Mouse (Mus musculus) T-helper 1 cell (primary cell): ENCODE results near the gene Gm42669.

Experiments used
- in situ Hi-C: fragments of 300-600 bp; cut with MboI, MseI; formaldehyde crosslinking; loops from one replicate; pipeline ENCODE4 v1.15.1; 2025; ENCODE audit warnings: high pct_unique_total_duplicates

The Gm42669 gene

GRCm38 (mm10) chr5:107521386-107521785 is 14.0 kb downstream of the Gm42669 start:
- in situ Hi-C loops = no loop called here

- in situ Hi-C loops = no loop called here
Observed at GRCm38 (mm10) chr5:107521897-107522296, 14.5 kb downstream of the Gm42669 start.

DNA sequence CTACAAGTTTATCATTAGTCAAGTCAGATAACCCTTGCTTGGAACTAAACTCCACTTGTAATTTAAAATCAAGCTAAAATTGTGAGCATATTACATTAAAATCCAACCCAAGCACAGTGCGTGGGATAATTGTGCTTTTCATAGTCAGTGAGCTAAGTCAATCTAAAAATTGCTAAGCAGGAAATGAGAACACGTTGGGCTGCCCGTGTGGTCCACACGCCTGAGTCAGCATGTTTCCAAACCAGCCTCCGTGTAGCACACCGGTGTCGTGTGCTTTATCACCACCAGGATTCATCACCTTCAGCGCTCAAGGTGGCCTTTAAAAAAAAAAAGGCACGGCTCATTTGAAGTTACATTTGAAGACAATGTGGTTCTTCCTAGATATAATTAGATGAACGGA is 16.9 kb downstream of the Gm42669 start:
- in situ Hi-C loops = no loop called here

GRCm38 (mm10) chr5:107528856-107529255 is 21.4 kb downstream of the Gm42669 start:
- in situ Hi-C loops = no loop called here

GRCm38 (mm10) chr5:107533590-107533989 is 26.2 kb downstream of the Gm42669 start:
- in situ Hi-C loops = no loop called here

DNA sequence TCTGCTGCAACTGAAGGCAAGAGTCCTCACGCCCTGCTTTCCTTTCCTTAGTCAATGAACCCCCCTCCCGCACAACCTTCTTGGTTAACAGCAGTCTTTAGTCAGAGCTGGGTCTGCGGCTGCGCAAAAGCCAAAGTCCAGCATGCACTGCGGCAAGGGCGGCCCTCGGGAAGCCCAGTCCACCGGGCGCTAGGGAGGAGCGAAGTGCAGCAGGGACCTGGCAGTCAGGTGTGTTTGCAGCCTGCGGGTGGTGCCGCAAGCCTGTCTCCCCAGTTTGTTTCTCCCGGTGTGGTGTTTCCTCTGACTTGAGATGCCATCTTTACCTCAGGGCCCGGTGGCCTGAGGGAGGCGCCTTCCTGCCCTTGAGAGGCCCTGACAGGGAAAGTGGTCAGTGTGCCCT is 27.2 kb downstream of the Gm42669 start, which contains the start of gene 1700028K03Rik:
TSS of gene 1700028K03Rik (plus strand) at position 129 of the 400 bp plus-strand sequence.
- in situ Hi-C loops = no loop called here

DNA sequence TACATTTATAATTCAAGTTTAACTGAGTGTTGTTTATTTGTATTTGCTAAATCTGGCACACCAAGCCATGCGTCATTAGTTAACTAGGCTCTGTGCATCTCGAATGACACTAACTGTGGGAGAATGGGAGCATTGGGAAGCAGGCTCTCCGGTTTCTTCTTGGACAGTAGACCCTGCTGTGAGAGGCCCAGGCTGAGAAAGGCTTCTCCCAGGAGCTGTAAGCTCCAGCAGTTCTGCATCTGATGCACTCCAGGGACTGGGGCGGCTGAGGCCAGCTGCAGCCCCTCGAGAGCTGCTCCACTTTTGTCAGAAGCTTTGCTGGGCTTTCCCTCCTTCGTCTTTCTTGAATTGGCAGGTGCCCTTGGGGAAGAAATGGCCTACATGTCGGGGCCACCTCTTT is 34.3 kb downstream of the Gm42669 start:
- in situ Hi-C loops = no loop called here

DNA sequence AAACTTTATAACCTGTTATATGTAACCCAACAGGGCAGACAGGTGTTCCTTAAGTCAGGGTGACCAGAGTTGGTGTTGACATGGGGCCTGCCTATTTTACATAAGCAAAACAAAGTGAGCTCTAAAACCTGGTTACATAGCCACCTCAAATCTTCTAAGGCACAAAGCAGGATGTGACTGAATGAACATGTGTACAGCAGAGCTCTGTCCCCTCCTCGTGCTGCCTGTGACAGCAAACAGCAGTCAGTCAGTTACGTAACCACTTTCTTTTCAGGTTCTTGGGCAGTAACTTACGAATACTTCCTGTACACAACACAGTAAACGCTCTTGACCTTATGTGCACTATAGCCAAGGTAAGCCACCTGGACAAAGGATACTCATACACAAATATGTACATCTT is 38.5 kb downstream of the Gm42669 start:
- in situ Hi-C loops = no loop called here

- in situ Hi-C loops = no loop called here
Observed at GRCm38 (mm10) chr5:107547955-107548354, 40.5 kb downstream of the Gm42669 start.

DNA sequence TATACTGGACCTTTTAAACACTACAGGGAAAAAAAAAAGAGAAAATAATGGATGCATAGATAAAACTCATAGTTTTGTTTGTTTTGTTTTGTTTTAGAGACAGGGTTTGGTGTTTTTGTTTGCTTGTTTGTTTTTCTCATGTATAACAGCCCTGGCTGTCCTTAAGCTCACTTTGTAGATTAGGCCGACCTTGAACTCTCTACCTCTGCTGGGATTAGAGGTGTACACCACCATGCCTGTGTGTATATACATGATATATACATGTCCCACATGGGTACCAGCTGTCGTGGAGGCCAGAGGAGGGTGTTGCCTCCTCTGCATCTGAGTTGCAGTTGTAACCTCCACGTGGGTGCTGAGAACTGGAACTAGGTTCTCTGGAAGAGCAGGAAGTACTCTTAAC is 41.0 kb downstream of the Gm42669 start:
- in situ Hi-C loops = no loop called here

DNA sequence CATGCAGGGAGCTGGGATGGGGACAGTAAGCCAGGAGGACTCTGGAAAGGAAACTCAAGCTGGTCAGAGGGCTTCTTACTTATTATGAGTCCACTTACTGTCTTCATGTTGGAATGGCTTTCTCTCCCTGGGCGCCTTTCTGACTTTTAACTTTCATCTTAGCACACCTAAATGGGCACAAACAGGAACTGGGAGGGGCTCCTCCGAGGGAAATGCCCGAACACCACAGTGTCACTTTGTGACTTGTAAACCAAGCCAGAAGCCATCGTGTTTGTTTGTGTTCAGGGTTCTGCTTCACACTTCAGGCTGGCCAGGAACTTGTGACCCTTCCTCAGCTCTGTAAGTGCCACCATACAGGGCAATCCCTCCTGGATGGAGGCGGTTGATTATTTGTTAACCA is 46.9 kb downstream of the Gm42669 start:
- in situ Hi-C loops = no loop called here

GRCm38 (mm10) chr5:107556969-107557368 is 49.5 kb downstream of the Gm42669 start:
- in situ Hi-C loops = no loop called here

DNA sequence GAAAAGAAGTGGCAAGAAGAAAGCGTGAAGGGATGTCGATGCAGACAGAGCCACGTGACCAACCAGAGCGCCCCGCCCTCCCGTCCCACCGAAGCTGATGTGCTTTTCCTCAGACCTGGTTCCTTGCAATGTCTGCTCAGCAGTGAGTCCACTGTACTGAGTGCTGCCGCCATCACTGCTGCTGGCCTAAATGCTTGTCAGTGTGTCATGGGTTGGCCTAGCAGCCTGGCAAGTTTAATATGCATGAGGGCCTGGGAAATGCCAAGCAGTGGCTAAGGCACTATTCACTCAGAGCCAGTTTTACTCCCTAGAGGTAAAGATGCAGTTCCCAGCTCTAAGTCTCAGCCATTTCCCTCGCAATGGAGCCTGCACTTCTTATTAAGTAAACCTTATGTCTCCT is 61.7 kb downstream of the Gm42669 start:
- in situ Hi-C loops = no loop called here

DNA sequence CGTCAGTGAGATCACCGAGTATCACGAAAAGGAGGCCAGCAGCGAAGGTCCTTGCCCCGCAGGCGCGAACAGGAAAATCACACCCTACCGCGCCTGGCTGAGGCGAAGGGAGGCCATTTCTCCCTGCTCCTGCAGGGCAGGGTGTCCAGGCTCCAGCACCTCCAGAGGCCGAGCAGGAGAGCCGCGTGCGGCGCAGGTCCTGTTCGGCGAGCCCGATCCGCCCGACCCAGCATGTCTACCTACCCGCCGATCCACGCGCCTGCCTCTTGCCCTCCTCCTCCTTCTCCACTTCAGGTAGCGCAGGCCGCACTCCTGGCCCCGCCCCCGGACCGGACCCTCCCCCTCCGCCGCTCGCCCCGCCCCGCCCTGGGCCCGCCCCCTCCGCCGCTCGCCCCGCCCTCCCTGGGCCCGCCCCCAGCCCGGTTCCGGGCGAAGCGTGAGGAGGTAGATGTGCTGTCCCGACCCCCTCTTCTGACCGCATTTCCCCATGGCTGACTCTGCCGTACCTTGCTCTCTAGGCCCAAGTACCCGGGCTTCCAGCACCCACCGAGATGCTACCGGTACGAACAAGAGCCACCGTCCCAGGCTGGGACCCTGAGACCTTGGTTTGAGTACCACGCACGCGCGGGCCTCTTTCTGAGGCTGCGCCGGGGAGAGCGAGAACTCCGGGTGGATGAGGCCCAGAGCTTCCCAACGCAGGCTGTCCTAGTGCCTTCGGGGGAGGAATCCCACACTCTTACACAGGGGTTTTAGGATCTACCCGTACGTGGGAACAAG is 90.1 kb downstream of the Gm42669 start, which contains the start of the genes Rpap2 and Glmn:
TSS of gene Rpap2 (plus strand) at position 73 of the 777 bp plus-strand sequence.
TSS of gene Glmn (minus strand) at position 588 of the 777 bp plus-strand sequence.
- in situ Hi-C loops = no loop called here

- in situ Hi-C loops = no loop called here
Observed at GRCm38 (mm10) chr5:107598380-107598779, 91.0 kb downstream of the Gm42669 start.

DNA sequence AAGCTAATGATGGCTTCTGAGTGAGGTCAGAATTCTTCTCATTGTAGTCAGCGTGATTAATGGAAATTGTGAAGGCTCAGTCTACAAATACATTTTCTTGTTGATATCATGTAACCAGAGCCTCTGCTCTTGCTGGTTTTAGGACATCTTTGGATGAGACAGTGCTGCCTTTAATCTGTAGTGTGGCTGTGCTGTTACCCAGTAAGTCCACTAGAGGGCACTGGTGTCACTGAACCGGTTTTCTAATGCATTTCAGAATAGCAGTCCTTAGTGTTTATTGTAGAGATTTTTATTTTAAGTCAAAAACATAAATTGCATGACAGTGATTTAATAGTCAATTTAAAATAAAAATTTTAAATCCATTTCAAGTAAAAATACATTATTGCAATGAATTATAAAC is 103.8 kb downstream of the Gm42669 start:
- in situ Hi-C loops = no loop called here

GRCm38 (mm10) chr5:107617986-107618385 is 110.6 kb downstream of the Gm42669 start:
- in situ Hi-C loops = no loop called here

GRCm38 (mm10) chr5:107621327-107621726 is 113.9 kb downstream of the Gm42669 start:
- in situ Hi-C loops = no loop called here
